Mouse (Mus musculus) liver, adult 2 months (tissue): ENCODE data around the gene Ncapg2. TPM values are rescaled to one million over a fixed set of nuclear protein-coding genes. Genes with fewer than 3 reads are reported as not detected.
A peak's percentile ranks its signal among the peaks of the same experiment; 100 is the strongest.

ENCODE experiments used
- DNase-seq: peaks from one replicate; pipeline ENCODE4 v3.0.0-alpha.2; 2011; ENCODE audit warnings: low read depth, low spot score; ENCODE audit errors: extremely low read depth
- H3K27ac ChIP-seq: fragments of 200-500 bp; replicated peaks from 2 replicates; pipeline ENCODE4 v1.5.1; 2012; ENCODE audit warnings: low read depth, mild to moderate bottlenecking, control low read depth, inconsistent platforms, low read length; ENCODE audit not compliant: insufficient read depth
- H3K27me3 ChIP-seq: fragments of 200-500 bp; 2 replicates; pipeline ENCODE4 v1.6.1; 2012; ENCODE audit warnings: mild to moderate bottlenecking, moderate library complexity, low read length, inconsistent platforms; ENCODE audit not compliant: control insufficient read depth, insufficient read depth
- H3K36me3 ChIP-seq: fragments of 200-500 bp; 2 replicates; pipeline ENCODE4 v1.6.1; 2012; ENCODE audit warnings: low read length, inconsistent platforms; ENCODE audit not compliant: control insufficient read depth, insufficient read depth
- H3K4me1 ChIP-seq: fragments of 200-500 bp; 2 replicates; pipeline ENCODE4 v1.6.1; 2011; ENCODE audit warnings: low read length; ENCODE audit not compliant: control insufficient read depth, insufficient read depth
- H3K4me3 ChIP-seq: fragments of 200-500 bp; 2 replicates; pipeline ENCODE4 v1.5.1; 2011; ENCODE audit warnings: low read depth, mild to moderate bottlenecking, control low read depth, low read length, moderate library complexity; ENCODE audit not compliant: insufficient read depth
- H3K79me2 ChIP-seq: fragments of 200-500 bp; 2 replicates; pipeline ENCODE4 v1.6.1; 2012; ENCODE audit warnings: inconsistent platforms, mild to moderate bottlenecking, low read length, moderate library complexity; ENCODE audit not compliant: control insufficient read depth, insufficient read depth
- H3K9ac ChIP-seq: fragments of 200-500 bp; 2 replicates; pipeline ENCODE4 v1.6.1; 2012; ENCODE audit warnings: low read depth, mild to moderate bottlenecking, control low read depth, inconsistent platforms, low read length
- CTCF ChIP-seq: fragments of 200-500 bp; IDR thresholded peaks from 2 replicates; pipeline ENCODE4 v1.5.1; 2011; ENCODE audit warnings: low read depth, low read length, control low read depth
- POLR2A ChIP-seq: fragments of 200-500 bp; IDR thresholded peaks from 2 replicates; pipeline ENCODE4 v1.6.1; 2011; ENCODE audit warnings: low read length, control low read depth; ENCODE audit not compliant: insufficient read depth; ENCODE audit errors: extremely low read depth
- WGBS: fragments of 180-500 bp; shearing (Covaris S2); methylation state at CpG from one replicate; pipeline ENCODE4 v1.1.7; 2018; 5-methylcytosine and 5-hydroxymethylcytosine counted together
- polyA plus RNA-seq: library from polyadenylated mRNA; depleted of rRNA; stranded (reverse); fragments of >200 nt; gene quantifications from 2 replicates; pipeline ENCODE4 v1.2.3, GENCODE M21; 2012; rRNA removed
- total RNA-seq: library from RNA; depleted of rRNA; stranded (reverse); fragments of >200 nt; gene quantifications from 2 replicates; pipeline ENCODE4 v1.2.3, GENCODE M21; 2014; rRNA removed

Gene Ncapg2
- total RNA-seq (2.1 and 3.7 TPM in 2 replicates), polyA plus RNA-seq (0.21 and 0.27 TPM in 2 replicates)

DNA sequence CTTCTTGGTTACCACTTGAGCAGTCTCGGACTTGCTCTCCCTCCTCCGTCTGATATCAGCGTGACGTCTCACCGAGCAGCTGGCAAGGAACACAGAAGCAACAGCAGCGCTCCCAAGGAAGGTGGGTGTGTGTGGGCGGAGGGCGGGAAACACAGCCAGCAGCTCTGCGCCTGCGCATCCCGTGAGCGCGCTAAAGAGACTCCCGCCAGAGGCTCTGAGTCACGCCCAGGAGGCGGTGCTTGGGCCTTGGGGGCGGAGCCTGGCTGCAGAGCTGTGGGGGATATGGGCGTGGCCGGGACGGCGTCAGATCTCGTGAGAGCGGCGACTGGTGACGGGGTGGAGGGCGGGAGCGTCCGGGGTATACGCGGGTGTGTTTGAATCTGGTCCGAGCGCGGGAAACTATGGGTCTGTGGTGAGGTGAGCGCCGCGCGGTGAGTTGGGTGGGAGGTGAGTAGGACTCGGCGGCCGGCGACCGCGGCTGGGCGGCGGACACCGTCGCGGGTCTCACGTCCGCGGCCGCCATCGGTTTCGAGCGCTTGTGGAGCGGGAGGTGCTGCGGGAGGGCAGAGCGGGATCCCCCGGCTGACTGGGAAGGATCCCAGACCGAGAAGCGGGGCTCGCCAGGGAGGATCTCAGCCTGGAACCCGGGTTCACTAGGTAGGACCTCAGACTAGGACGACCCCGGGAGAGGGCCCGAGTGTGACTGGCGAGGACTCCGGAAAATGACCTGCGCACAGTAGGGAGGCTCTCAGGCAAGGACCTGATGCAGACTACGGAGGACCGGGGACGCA, at the start of gene Ncapg2:
Gene Ncapg2 (plus strand): TSS at position 358 of the 791 bp plus-strand sequence.
- Histone ChIP-seq H3K36me3 (no peaks in the 10 kb centered on the region), H3K27ac (no peak within 1 kb of the TSS)

DNA sequence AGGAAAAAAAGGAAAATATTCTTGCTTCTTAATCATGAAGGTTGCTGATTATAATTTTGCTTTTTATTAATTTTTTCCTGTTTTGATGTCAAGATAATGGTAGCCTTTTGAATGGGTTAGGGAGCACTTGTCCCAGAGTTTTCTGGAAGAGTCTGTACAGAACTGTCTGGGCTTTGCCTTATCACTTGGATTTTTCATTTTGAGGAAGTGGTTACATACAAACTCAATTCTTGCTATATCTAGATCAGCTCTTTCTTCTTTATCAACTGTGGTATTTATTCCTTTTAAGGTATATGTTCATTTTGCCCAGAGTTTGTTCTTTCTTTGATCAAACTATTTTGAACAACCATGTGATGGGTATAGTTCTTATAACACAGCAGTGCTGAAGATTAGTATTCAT, 43.1 kb upstream of the Ncapg2 start:
- Histone ChIP-seq H3K27ac (no peak overlapping the region), H3K79me2 (no peaks in the 10 kb centered on the region), H3K4me3 (no peak overlapping the region), H3K27me3 (no peaks in the 10 kb centered on the region), H3K9ac (no peak overlapping the region), H3K4me1 (no peaks in the 10 kb centered on the region), H3K36me3 (peaks cover 32% of the 10 kb centered on the region)
- DNase-seq: no peak
- TF ChIP-seq POLR2A (no peak), CTCF (no peak)

More for the DNA sequence above, at the start of gene Ncapg2:
- under 1% methylated on average over 71 of the region's 72 CpGs for WGBS
- Histone ChIP-seq H3K9ac (peak within 1 kb of the TSS; percentile 70), H3K27me3 (no peaks in the 10 kb centered on the region), H3K79me2 (no peaks in the 10 kb centered on the region), H3K4me3 (peak within 1 kb of the TSS; percentile 72), H3K4me1 (peaks cover 3% of the 10 kb centered on the region; the same call in 1 of the 2 replicates)
- no peak for TF ChIP-seq CTCF
- TF ChIP-seq POLR2A: no peak
- peak; percentile 78 for DNase-seq

- Histone ChIP-seq H3K36me3 (peaks cover 50% of the 10 kb centered on the region), H3K79me2 (no peaks in the 10 kb centered on the region), H3K4me3 (no peak overlapping the region), H3K4me1 (no peaks in the 10 kb centered on the region), H3K9ac (no peak overlapping the region), H3K27ac (no peak overlapping the region), H3K27me3 (no peaks in the 10 kb centered on the region)
- 94% methylated on average over 3 of the region's 3 CpGs for WGBS
- DNase-seq: no peak
- no peak for TF ChIP-seq POLR2A
- TF ChIP-seq CTCF: no peak
These were observed 38.3 kb upstream of the Ncapg2 start for GRCm38 (mm10) chr12:116366900-116367299.

DNA sequence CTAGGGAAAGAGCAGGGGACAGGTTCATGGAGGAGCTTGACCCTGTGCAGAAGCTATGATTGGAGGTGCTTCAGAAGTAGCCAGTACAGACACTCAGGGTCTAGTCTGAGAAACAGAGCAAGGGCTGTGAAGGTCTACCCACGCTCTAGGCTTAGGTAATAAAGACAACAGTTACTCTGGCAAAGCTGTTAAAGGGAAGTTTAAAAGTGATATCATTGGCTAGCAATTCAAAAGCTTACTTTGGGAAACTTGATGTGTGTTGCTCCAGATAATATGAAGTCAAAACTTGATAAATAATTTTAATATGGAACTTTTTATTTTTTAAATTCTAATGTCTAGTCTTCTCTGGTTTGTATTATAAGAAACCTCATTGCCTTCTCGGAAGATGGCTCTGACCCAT, 37.9 kb upstream of the Ncapg2 start:
- H3K36me3 ChIP-seq: peaks cover 50% of the 10 kb centered on the region

GRCm38 (mm10) chr12:116368857-116369256, 36.3 kb upstream of the Ncapg2 start:
- Histone ChIP-seq H3K9ac (no peak overlapping the region), H3K4me3 (no peak overlapping the region), H3K27ac (no peak overlapping the region), H3K36me3 (peaks cover 48% of the 10 kb centered on the region), H3K27me3 (no peaks in the 10 kb centered on the region), H3K4me1 (no peaks in the 10 kb centered on the region), H3K79me2 (no peaks in the 10 kb centered on the region)
- TF ChIP-seq POLR2A (no peak), CTCF (no peak)
- no peak for DNase-seq
- WGBS: 82% methylated on average over 2 of the region's 2 CpGs

More for the DNA sequence above, 37.9 kb upstream of the Ncapg2 start:
- Histone ChIP-seq H3K4me1 (no peaks in the 10 kb centered on the region), H3K4me3 (no peak overlapping the region), H3K9ac (no peak overlapping the region), H3K27me3 (no peaks in the 10 kb centered on the region), H3K27ac (no peak overlapping the region), H3K79me2 (no peaks in the 10 kb centered on the region)
- WGBS: 97% methylated on average over 2 of the region's 2 CpGs
- no peak for DNase-seq
- TF ChIP-seq POLR2A (no peak), CTCF (no peak)

- Histone ChIP-seq H3K79me2 (no peaks in the 10 kb centered on the region), H3K4me3 (no peak overlapping the region), H3K9ac (no peak overlapping the region), H3K36me3 (peaks cover 2% of the 10 kb centered on the region), H3K27me3 (no peaks in the 10 kb centered on the region), H3K4me1 (no peaks in the 10 kb centered on the region), H3K27ac (no peak overlapping the region)
- DNase-seq: no peak
- 72% methylated on average over 2 of the region's 2 CpGs for WGBS
- TF ChIP-seq POLR2A (no peak), CTCF (no peak)
These were observed 22.1 kb upstream of the Ncapg2 start for GRCm38 (mm10) chr12:116383101-116383500.
